Mouse (Mus musculus) olfactory bulb, adult 2 months (tissue): ENCODE results near the gene Polg.

ENCODE experiments used
- CTCF ChIP-seq: fragments of 200-500 bp; IDR thresholded peaks from 2 replicates; pipeline ENCODE4 v1.5.1; 2012; ENCODE audit warnings: low read depth, mild to moderate bottlenecking, low read length, moderate library complexity; ENCODE audit not compliant: insufficient read depth
- POLR2A ChIP-seq: fragments of 200-500 bp; IDR thresholded peaks from 2 replicates; pipeline ENCODE4 v1.6.1; 2012; ENCODE audit warnings: mild to moderate bottlenecking, low read depth, low read length, moderate library complexity; ENCODE audit not compliant: insufficient read depth

DNA sequence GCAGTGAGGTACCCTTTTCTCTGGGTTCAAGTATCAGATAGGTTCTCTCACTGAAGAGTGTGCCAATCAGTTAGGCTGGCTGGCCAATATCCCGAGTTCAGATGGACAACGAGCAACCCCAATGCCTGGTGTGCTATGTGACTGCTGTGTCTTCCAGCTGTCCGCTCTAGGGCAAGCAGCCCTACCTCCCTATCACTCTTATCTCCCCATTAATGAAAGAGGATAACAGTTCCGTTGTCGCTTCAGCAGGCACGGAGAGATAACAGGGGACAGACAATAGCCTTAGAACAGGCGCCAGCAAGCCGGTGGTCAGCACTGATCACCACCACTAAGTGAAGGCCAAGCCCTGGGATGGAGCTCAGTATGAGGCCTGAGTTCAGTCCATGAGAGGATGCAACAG is 2.8 kb upstream of the Polg start:
- TF ChIP-seq CTCF (no peak), POLR2A (no peak)
